Mouse (Mus musculus) hindbrain, embryonic 10.5 days (tissue): ENCODE measurements at regions not wholly inside any gene's neighbourhood (a gene's known extent, or its start where the extent isn't known, plus 50 kb on each side); places are given as distances from the start of the nearest gene placed in this dataset.

Experiments used
- DNase-seq: peaks from one replicate; pipeline ENCODE4 v3.0.0-alpha.2; 2017; ENCODE audit warnings: low spot score
- H3K27ac ChIP-seq: fragments of 300-500 bp; sonication (generic); 2 replicates; pipeline ENCODE4 v1.5.1; 2016; ENCODE audit warnings: mild to moderate bottlenecking, moderate library complexity
- H3K27me3 ChIP-seq: fragments of 300-500 bp; sonication (generic); 2 replicates; pipeline ENCODE4 v1.6.1; 2016; ENCODE audit warnings: mild to moderate bottlenecking; ENCODE audit not compliant: poor library complexity, insufficient read depth, severe bottlenecking
- H3K36me3 ChIP-seq: fragments of 300-500 bp; sonication (generic); 2 replicates; pipeline ENCODE4 v1.6.1; 2016; ENCODE audit warnings: mild to moderate bottlenecking, moderate library complexity
- H3K4me1 ChIP-seq: fragments of 300-500 bp; sonication (generic); replicated peaks from 2 replicates; pipeline ENCODE4 v1.6.1; 2016; ENCODE audit warnings: mild to moderate bottlenecking
- H3K4me3 ChIP-seq: fragments of 300-500 bp; sonication (generic); 2 replicates; pipeline ENCODE4 v1.5.1; 2016; ENCODE audit warnings: mild to moderate bottlenecking, moderate library complexity
- H3K9me3 ChIP-seq: fragments of 300-500 bp; sonication (generic); 2 replicates; pipeline ENCODE4 v1.6.1; 2016; ENCODE audit warnings: mild to moderate bottlenecking, moderate library complexity
- WGBS: fragments of 180-500 bp; shearing (Covaris S2); methylation state at CpG from one replicate; pipeline ENCODE4 v1.1.7; 2016; 5-methylcytosine and 5-hydroxymethylcytosine counted together

- no peaks in the 10 kb centered on the region for H3K27me3 ChIP-seq
- H3K36me3 ChIP-seq: no peaks in the 10 kb centered on the region
- peaks cover 26% of the 10 kb centered on the region for H3K4me1 ChIP-seq
- peak overlapping the region; percentile 22 for H3K4me3 ChIP-seq
- no peak for DNase-seq
- peaks cover 5% of the 10 kb centered on the region for H3K9me3 ChIP-seq
- peak overlapping the region; percentile 85 for H3K27ac ChIP-seq
- 8% methylated on average over 11 of the region's 11 CpGs for WGBS
Measured at GRCm38 (mm10) chr9:120708507-120708906, 137.3 kb downstream of the Rpl14 start.

GRCm38 (mm10) chr9:120709146-120709655 is 138.0 kb downstream of the Rpl14 start:
- H3K27ac ChIP-seq: peak overlapping the region; percentile 85
- WGBS: 68% methylated on average over 10 of the region's 10 CpGs

GRCm38 (mm10) chr9:120712987-120713386 is 141.7 kb downstream of the Rpl14 start:
- peaks cover 5% of the 10 kb centered on the region for H3K9me3 ChIP-seq
- WGBS: 96% methylated on average over 2 of the region's 2 CpGs
- H3K36me3 ChIP-seq: no peaks in the 10 kb centered on the region
- no peak overlapping the region for H3K27ac ChIP-seq
- H3K27me3 ChIP-seq: no peaks in the 10 kb centered on the region
- peaks cover 22% of the 10 kb centered on the region for H3K4me1 ChIP-seq
- DNase-seq: no peak
- H3K4me3 ChIP-seq: no peak overlapping the region

More at GRCm38 (mm10) chr9:120709146-120709655, 138.0 kb downstream of the Rpl14 start:
- no peaks in the 10 kb centered on the region for H3K27me3 ChIP-seq
- peaks cover 5% of the 10 kb centered on the region for H3K9me3 ChIP-seq
- no peak for DNase-seq
- no peaks in the 10 kb centered on the region for H3K36me3 ChIP-seq
- peak overlapping the region; percentile 22; the same call in 1 of the 2 replicates for H3K4me3 ChIP-seq
- peaks cover 24% of the 10 kb centered on the region for H3K4me1 ChIP-seq

GRCm38 (mm10) chr9:120715665-120716121 is 144.4 kb downstream of the Rpl14 start:
- no peak for DNase-seq
- Histone ChIP-seq H3K36me3 (no peaks in the 10 kb centered on the region), H3K4me1 (0 out of 2 replicates have a peak, but pooled peaks cover 10% of the 10 kb centered on the region), H3K27me3 (no peaks in the 10 kb centered on the region), H3K9me3 (peaks cover 5% of the 10 kb centered on the region), H3K4me3 (no peak overlapping the region), H3K27ac (0 out of 2 replicates have a peak overlapping the region, but pooled peaks have one; percentile 5)
- WGBS: 81% methylated on average over 7 of the region's 7 CpGs

GRCm38 (mm10) chr9:120718812-120719211 is 147.6 kb downstream of the Rpl14 start:
- Histone ChIP-seq H3K27me3 (no peaks in the 10 kb centered on the region), H3K36me3 (no peaks in the 10 kb centered on the region), H3K9me3 (no peaks in the 10 kb centered on the region; the same call in 1 of the 2 replicates), H3K4me1 (0 out of 2 replicates have a peak, but pooled peaks cover 10% of the 10 kb centered on the region), H3K27ac (no peak overlapping the region), H3K4me3 (no peak overlapping the region)
- WGBS: 83% methylated on average over 3 of the region's 3 CpGs
- no peak for DNase-seq

- no peaks in the 10 kb centered on the region for H3K27me3 ChIP-seq
- no peak overlapping the region for H3K27ac ChIP-seq
- no peak for DNase-seq
- H3K4me3 ChIP-seq: no peak overlapping the region
- no peaks in the 10 kb centered on the region for H3K36me3 ChIP-seq
- WGBS: 89% methylated on average over 9 of the region's 9 CpGs
- H3K9me3 ChIP-seq: peaks cover under 1% of the 10 kb centered on the region; the same call in 1 of the 2 replicates
- H3K4me1 ChIP-seq: no peaks in the 10 kb centered on the region
Measured at GRCm38 (mm10) chr9:120721451-120722123, 150.3 kb downstream of the Rpl14 start.

GRCm38 (mm10) chr9:120723026-120723425 is 151.8 kb downstream of the Rpl14 start:
- DNase-seq: no peak
- Histone ChIP-seq H3K4me1 (no peaks in the 10 kb centered on the region), H3K4me3 (no peak overlapping the region), H3K36me3 (no peaks in the 10 kb centered on the region; the same call in 1 of the 2 replicates), H3K27ac (no peak overlapping the region), H3K9me3 (peaks cover 6% of the 10 kb centered on the region; the same call in 1 of the 2 replicates), H3K27me3 (no peaks in the 10 kb centered on the region)
- WGBS: 78% methylated on average over 5 of the region's 5 CpGs

- no peak for DNase-seq
- Histone ChIP-seq H3K36me3 (no peaks in the 10 kb centered on the region), H3K4me1 (peaks cover 45% of the 10 kb centered on the region), H3K27me3 (peaks cover 17% of the 10 kb centered on the region; the same call in 1 of the 2 replicates), H3K9me3 (peaks cover 1% of the 10 kb centered on the region), H3K4me3 (no peak overlapping the region), H3K27ac (peak overlapping the region; percentile 80)
- 36% methylated on average over 8 of the region's 8 CpGs for WGBS
Measured at GRCm38 (mm10) chr9:120731952-120732622, 160.8 kb downstream of the Rpl14 start.

GRCm38 (mm10) chr9:120732650-120733293 is 161.5 kb downstream of the Rpl14 start:
- Histone ChIP-seq H3K36me3 (no peaks in the 10 kb centered on the region), H3K27me3 (peaks cover 17% of the 10 kb centered on the region; the same call in 1 of the 2 replicates), H3K9me3 (no peaks in the 10 kb centered on the region; the same call in 1 of the 2 replicates), H3K27ac (peak overlapping the region; percentile 80), H3K4me3 (no peak overlapping the region), H3K4me1 (peaks cover 46% of the 10 kb centered on the region)
- 21% methylated on average over 14 of the region's 14 CpGs for WGBS
- DNase-seq: peak; percentile 31

- Histone ChIP-seq H3K36me3 (no peaks in the 10 kb centered on the region), H3K27ac (peak overlapping the region; percentile 80), H3K27me3 (peaks cover 17% of the 10 kb centered on the region; the same call in 1 of the 2 replicates), H3K4me1 (peaks cover 56% of the 10 kb centered on the region), H3K4me3 (no peak overlapping the region), H3K9me3 (no peaks in the 10 kb centered on the region)
- DNase-seq: peak; percentile 51
- WGBS: 44% methylated on average over 11 of the region's 11 CpGs
Measured at GRCm38 (mm10) chr9:120733681-120734465, 162.6 kb downstream of the Rpl14 start.

GRCm38 (mm10) chr9:120735217-120735616 is 164.0 kb downstream of the Rpl14 start:
- Histone ChIP-seq H3K9me3 (no peaks in the 10 kb centered on the region), H3K27me3 (peaks cover 17% of the 10 kb centered on the region; the same call in 1 of the 2 replicates), H3K27ac (peak overlapping the region; percentile 66), H3K4me3 (no peak overlapping the region), H3K4me1 (peaks cover 69% of the 10 kb centered on the region), H3K36me3 (no peaks in the 10 kb centered on the region)
- WGBS: 71% methylated on average over 7 of the region's 7 CpGs
- DNase-seq: no peak

GRCm38 (mm10) chr9:120737956-120738355 is 166.7 kb downstream of the Rpl14 start:
- no peak overlapping the region for H3K4me3 ChIP-seq
- no peak overlapping the region for H3K27ac ChIP-seq

More at GRCm38 (mm10) chr9:120737956-120738355, 166.7 kb downstream of the Rpl14 start:
- 77% methylated on average over 1 of the region's 1 CpGs for WGBS
- no peaks in the 10 kb centered on the region for H3K9me3 ChIP-seq
- H3K36me3 ChIP-seq: no peaks in the 10 kb centered on the region
- peaks cover 15% of the 10 kb centered on the region; the same call in 1 of the 2 replicates for H3K27me3 ChIP-seq
- no peak for DNase-seq
- peaks cover 55% of the 10 kb centered on the region for H3K4me1 ChIP-seq
